Mouse (Mus musculus) midbrain, embryonic 16.5 days (tissue): Measurements from ENCODE around the gene Gtf2h3. TPM values are rescaled to one million over a fixed set of nuclear protein-coding genes. Genes with fewer than 3 reads are reported as not detected.
A peak's percentile ranks its signal among the peaks of the same experiment; 100 is the strongest.
"Not testable (repeated sequence)": the region's sequence is repeated elsewhere in the genome, so short reads cannot be mapped to it uniquely, and the experiment has no call there.

ENCODE experiments used
- ATAC-seq: fragments of 200-750 bp; cut with Nextera tagmentation; 2 replicates; pipeline ENCODE4 v1.8.0; 2017; ENCODE audit warnings: moderate TSS enrichment
- H3K27ac ChIP-seq: fragments of 300-500 bp; sonication (generic); 2 replicates; pipeline ENCODE4 v1.5.1; 2014; ENCODE audit warnings: mild to moderate bottlenecking, low read length, mixed read lengths
- H3K27me3 ChIP-seq: fragments of 300-500 bp; sonication (generic); 2 replicates; pipeline ENCODE4 v1.6.1; 2014; ENCODE audit warnings: low read depth, low read length, mixed read lengths; ENCODE audit not compliant: control insufficient read depth, insufficient read depth
- H3K36me3 ChIP-seq: fragments of 300-500 bp; sonication (generic); 2 replicates; pipeline ENCODE4 v1.6.1; 2014; ENCODE audit warnings: mild to moderate bottlenecking, low read length, moderate library complexity, mixed read lengths; ENCODE audit not compliant: control insufficient read depth, insufficient read depth
- H3K4me1 ChIP-seq: fragments of 300-500 bp; sonication (generic); 2 replicates; pipeline ENCODE4 v1.6.1; 2014; ENCODE audit warnings: mild to moderate bottlenecking, low read length, mixed read lengths; ENCODE audit not compliant: control insufficient read depth, insufficient read depth
- H3K4me2 ChIP-seq: fragments of 300-500 bp; sonication (generic); 2 replicates; pipeline ENCODE4 v1.6.1; 2014; ENCODE audit warnings: mild to moderate bottlenecking, low read length, mixed read lengths
- H3K4me3 ChIP-seq: fragments of 300-500 bp; sonication (generic); 2 replicates; pipeline ENCODE4 v1.5.1; 2014; ENCODE audit warnings: low read depth, mild to moderate bottlenecking, low read length, moderate library complexity, mixed read lengths
- H3K9ac ChIP-seq: fragments of 300-500 bp; sonication (generic); 2 replicates; pipeline ENCODE4 v1.6.1; 2014; ENCODE audit warnings: low read depth, low read length, mixed read lengths
- H3K9me3 ChIP-seq: fragments of 300-500 bp; sonication (generic); replicated peaks from 2 replicates; pipeline ENCODE4 v1.6.1; 2014; ENCODE audit warnings: mild to moderate bottlenecking, low read length, mixed read lengths; ENCODE audit not compliant: control insufficient read depth, poor library complexity, severe bottlenecking
- WGBS: fragments of 180-500 bp; shearing (Covaris S2); extraction: QIAGEN DNeasy Blood & Tissue Kit; methylation state at CpG from one replicate; pipeline ENCODE4 v1.1.7; 2014; 5-methylcytosine and 5-hydroxymethylcytosine counted together
- polyA plus RNA-seq: library from polyadenylated mRNA; unstranded; fragments of >200 nt; fragmentation: Nextera tagmentation; extraction: Ambion mirVana; gene quantifications from 2 replicates; pipeline ENCODE4 v1.2.1, GENCODE M21; 2015

Gene Gtf2h3
- polyA plus RNA-seq, 1 experiment from 2014 or later, result 48.6 TPM

GRCm38 (mm10) chr5:124624291-124624690 is 45.4 kb downstream of the Gtf2h3 start:
- H3K9me3 ChIP-seq, result no peaks in the 10 kb centered on the region
- H3K4me1 ChIP-seq, result peaks cover 7% of the 10 kb centered on the region
- WGBS, result 90% methylated on average over 9 of the region's 9 CpGs
- H3K4me3 ChIP-seq, result no peak overlapping the region
- no peak for ATAC-seq
- H3K27me3 ChIP-seq, result no peaks in the 10 kb centered on the region
- H3K9ac ChIP-seq, result no peak overlapping the region
- no peak overlapping the region for H3K27ac ChIP-seq
- peaks cover 2% of the 10 kb centered on the region for H3K36me3 ChIP-seq
- H3K4me2 ChIP-seq, result no peak overlapping the region

GRCm38 (mm10) chr5:124628448-124629363 is 49.8 kb downstream of the Gtf2h3 start, which contains the start of gene Atp6v0a2:
Gene Atp6v0a2 (plus strand): TSS chr5:124628576.
- Histone ChIP-seq H3K27me3 (no peaks in the 10 kb centered on the region), H3K36me3 (peaks cover 2% of the 10 kb centered on the region; the same call in 1 of the 2 replicates), H3K27ac (peak within 1 kb of the TSS; percentile 72), H3K9ac (peak within 1 kb of the TSS; percentile 93), H3K4me3 (peak within 1 kb of the TSS; percentile 97), H3K9me3 (no peaks in the 10 kb centered on the region), H3K4me2 (peak within 1 kb of the TSS; percentile 86), H3K4me1 (peaks cover 19% of the 10 kb centered on the region)
- ATAC-seq, result peak; percentile 97
- under 1% methylated on average over 58 of the region's 58 CpGs for WGBS

- Histone ChIP-seq H3K27ac (no peak overlapping the region), H3K4me1 (peaks cover 19% of the 10 kb centered on the region), H3K4me3 (peak overlapping the region; percentile 97), H3K9me3 (no peaks in the 10 kb centered on the region), H3K4me2 (peak overlapping the region; percentile 86), H3K9ac (peak overlapping the region; percentile 93), H3K27me3 (no peaks in the 10 kb centered on the region), H3K36me3 (peaks cover 9% of the 10 kb centered on the region)
- ATAC-seq, result no peak
- 33% methylated on average over 11 of the region's 11 CpGs for WGBS
Observed at GRCm38 (mm10) chr5:124629641-124630040, 50.7 kb downstream of the Gtf2h3 start.

- H3K4me2 ChIP-seq, result no peak overlapping the region
- 94% methylated on average over 11 of the region's 11 CpGs for WGBS
- no peaks in the 10 kb centered on the region for H3K9me3 ChIP-seq
Observed at GRCm38 (mm10) chr5:124631685-124632084, 52.7 kb downstream of the Gtf2h3 start.

GRCm38 (mm10) chr5:124632461-124632860 is 53.5 kb downstream of the Gtf2h3 start:
- WGBS, result 80% methylated on average over 5 of the region's 5 CpGs
- Histone ChIP-seq H3K27me3 (no peaks in the 10 kb centered on the region), H3K4me3 (no peak overlapping the region), H3K9ac (no peak overlapping the region), H3K4me2 (no peak overlapping the region), H3K9me3 (no peaks in the 10 kb centered on the region), H3K27ac (no peak overlapping the region), H3K36me3 (peaks cover 27% of the 10 kb centered on the region), H3K4me1 (peaks cover 19% of the 10 kb centered on the region)
- ATAC-seq, result no peak

More at GRCm38 (mm10) chr5:124631685-124632084, 52.7 kb downstream of the Gtf2h3 start:
- ATAC-seq, result no peak
- Histone ChIP-seq H3K9ac (no peak overlapping the region), H3K36me3 (peaks cover 23% of the 10 kb centered on the region), H3K4me1 (peaks cover 19% of the 10 kb centered on the region), H3K27me3 (no peaks in the 10 kb centered on the region), H3K27ac (no peak overlapping the region), H3K4me3 (no peak overlapping the region)

GRCm38 (mm10) chr5:124633425-124633824 is 54.5 kb downstream of the Gtf2h3 start:
- Histone ChIP-seq H3K36me3 (peaks cover 34% of the 10 kb centered on the region), H3K27me3 (no peaks in the 10 kb centered on the region)
- no peak for ATAC-seq

GRCm38 (mm10) chr5:124635068-124635467 is 56.1 kb downstream of the Gtf2h3 start:
- not testable (repeated sequence) for H3K27me3 ChIP-seq
- 89% methylated on average over 4 of the region's 4 CpGs for WGBS

More at GRCm38 (mm10) chr5:124633425-124633824, 54.5 kb downstream of the Gtf2h3 start:
- Histone ChIP-seq H3K9me3 (no peaks in the 10 kb centered on the region), H3K9ac (no peak overlapping the region), H3K27ac (no peak overlapping the region), H3K4me1 (peaks cover 13% of the 10 kb centered on the region), H3K4me3 (no peak overlapping the region), H3K4me2 (no peak overlapping the region)
- 89% methylated on average over 2 of the region's 2 CpGs for WGBS

GRCm38 (mm10) chr5:124636139-124636538 is 57.2 kb downstream of the Gtf2h3 start:
- ATAC-seq, result no peak
- Histone ChIP-seq H3K27ac (no peak overlapping the region), H3K9ac (no peak overlapping the region), H3K36me3 (peaks cover 54% of the 10 kb centered on the region), H3K4me2 (no peak overlapping the region), H3K27me3 (no peaks in the 10 kb centered on the region), H3K4me1 (no peaks in the 10 kb centered on the region), H3K4me3 (no peak overlapping the region), H3K9me3 (no peaks in the 10 kb centered on the region)
- WGBS, result 97% methylated on average over 3 of the region's 3 CpGs

More at GRCm38 (mm10) chr5:124635068-124635467, 56.1 kb downstream of the Gtf2h3 start:
- not testable (repeated sequence) for H3K27ac ChIP-seq, H3K4me1 ChIP-seq, H3K9me3 ChIP-seq, ATAC-seq, H3K4me2 ChIP-seq, H3K9ac ChIP-seq, H3K4me3 ChIP-seq
- H3K36me3 ChIP-seq, result peaks cover 49% of the 10 kb centered on the region

- Histone ChIP-seq H3K9ac (no peak overlapping the region), H3K27me3 (no peaks in the 10 kb centered on the region), H3K4me2 (no peak overlapping the region), H3K9me3 (no peaks in the 10 kb centered on the region), H3K27ac (no peak overlapping the region), H3K4me3 (no peak overlapping the region), H3K36me3 (peaks cover 60% of the 10 kb centered on the region), H3K4me1 (no peaks in the 10 kb centered on the region)
- 97% methylated on average over 4 of the region's 4 CpGs for WGBS
- no peak for ATAC-seq
Observed at GRCm38 (mm10) chr5:124636694-124637093, 57.8 kb downstream of the Gtf2h3 start.
